Mouse (Mus musculus): ENCODE data around the gene Slit1. TPM values are rescaled to one million over a fixed set of nuclear protein-coding genes. Genes with fewer than 3 reads are reported as not detected.

The Slit1 gene
- polyA plus RNA-seq, 1 experiment from 2014 or later, result 0.97 TPM

GRCm38 (mm10) chr19:41738429-41738805 is 5.0 kb downstream of the Slit1 start:
- H3K4me2 ChIP-seq (ENCODE audit: low read depth, low read length), result no peak overlapping the region
- 13% methylated on average over 14 of the region's 14 CpGs for WGBS
- no peak for ATAC-seq (ENCODE audit: insufficient read depth, low FRiP score)

GRCm38 (mm10) chr19:41737657-41738428 is 5.6 kb downstream of the Slit1 start:
- 0 out of 2 replicates have a peak, but pooled peaks have one; percentile 26 for ATAC-seq (ENCODE audit: insufficient read depth, low FRiP score)
- peaks cover 3% of the 10 kb centered on the region; the same call in 1 of the 2 replicates for H3K4me1 ChIP-seq (ENCODE audit: control insufficient read depth, insufficient read depth, low read length)
- H3K9me3 ChIP-seq (replicated peaks; ENCODE audit: control insufficient read depth, low read length), result no peaks in the 10 kb centered on the region
- no peak overlapping the region for H3K4me3 ChIP-seq (replicated peaks; ENCODE audit: low read length)
- no peak overlapping the region for H3K27ac ChIP-seq (ENCODE audit: low read length)
- WGBS, result 7% methylated on average over 18 of the region's 18 CpGs
- no peak overlapping the region for H3K4me2 ChIP-seq (ENCODE audit: low read depth, low read length)
- peaks cover 38% of the 10 kb centered on the region for H3K27me3 ChIP-seq (ENCODE audit: control insufficient read depth, insufficient read depth, low read length)
- H3K36me3 ChIP-seq (ENCODE audit: control insufficient read depth, insufficient read depth, low read length), result no peaks in the 10 kb centered on the region
- H3K9ac ChIP-seq (ENCODE audit: low read length), result no peak overlapping the region

More at GRCm38 (mm10) chr19:41738429-41738805, 5.0 kb downstream of the Slit1 start:
- Histone ChIP-seq H3K9me3 (replicated peaks; ENCODE audit: control insufficient read depth, low read length) (no peaks in the 10 kb centered on the region), H3K4me1 (ENCODE audit: control insufficient read depth, insufficient read depth, low read length) (peaks cover 7% of the 10 kb centered on the region; the same call in 1 of the 2 replicates), H3K27me3 (ENCODE audit: control insufficient read depth, insufficient read depth, low read length) (peaks cover 44% of the 10 kb centered on the region), H3K36me3 (ENCODE audit: control insufficient read depth, insufficient read depth, low read length) (no peaks in the 10 kb centered on the region), H3K9ac (ENCODE audit: low read length) (no peak overlapping the region), H3K27ac (ENCODE audit: low read length) (no peak overlapping the region), H3K4me3 (replicated peaks; ENCODE audit: low read length) (no peak overlapping the region)

- Histone ChIP-seq H3K4me3 (replicated peaks; ENCODE audit: low read length) (no peak overlapping the region), H3K27ac (ENCODE audit: low read length) (no peak overlapping the region), H3K36me3 (ENCODE audit: control insufficient read depth, insufficient read depth, low read length) (no peaks in the 10 kb centered on the region), H3K27me3 (ENCODE audit: control insufficient read depth, insufficient read depth, low read length) (peaks cover 22% of the 10 kb centered on the region), H3K9ac (ENCODE audit: low read length) (no peak overlapping the region), H3K4me2 (ENCODE audit: low read depth, low read length) (no peak overlapping the region), H3K4me1 (ENCODE audit: control insufficient read depth, insufficient read depth, low read length) (0 out of 2 replicates have a peak, but pooled peaks cover 3% of the 10 kb centered on the region), H3K9me3 (replicated peaks; ENCODE audit: control insufficient read depth, low read length) (peaks cover 6% of the 10 kb centered on the region)
- 10% methylated on average over 10 of the region's 10 CpGs for WGBS
- no peak for ATAC-seq (ENCODE audit: insufficient read depth, low FRiP score)
Measured at GRCm38 (mm10) chr19:41734685-41735084, 8.8 kb downstream of the Slit1 start.

- H3K9me3 ChIP-seq (replicated peaks; ENCODE audit: control insufficient read depth, low read length), result no peaks in the 10 kb centered on the region
Measured at GRCm38 (mm10) chr19:41725491-41725890, 18.0 kb downstream of the Slit1 start.

GRCm38 (mm10) chr19:41724831-41725470 is 18.5 kb downstream of the Slit1 start:
- Histone ChIP-seq H3K4me1 (ENCODE audit: control insufficient read depth, insufficient read depth, low read length) (no peaks in the 10 kb centered on the region), H3K4me2 (ENCODE audit: low read depth, low read length) (no peak overlapping the region), H3K27ac (ENCODE audit: low read length) (no peak overlapping the region), H3K9me3 (replicated peaks; ENCODE audit: control insufficient read depth, low read length) (no peaks in the 10 kb centered on the region), H3K27me3 (ENCODE audit: control insufficient read depth, insufficient read depth, low read length) (no peaks in the 10 kb centered on the region), H3K9ac (ENCODE audit: low read length) (no peak overlapping the region), H3K4me3 (replicated peaks; ENCODE audit: low read length) (no peak overlapping the region), H3K36me3 (ENCODE audit: control insufficient read depth, insufficient read depth, low read length) (no peaks in the 10 kb centered on the region)
- peak; percentile 25; the same call in 1 of the 2 replicates for ATAC-seq (ENCODE audit: insufficient read depth, low FRiP score)
- WGBS, result 37% methylated on average over 9 of the region's 9 CpGs

More at GRCm38 (mm10) chr19:41725491-41725890, 18.0 kb downstream of the Slit1 start:
- Histone ChIP-seq H3K4me2 (ENCODE audit: low read depth, low read length) (no peak overlapping the region), H3K9ac (ENCODE audit: low read length) (no peak overlapping the region), H3K27ac (ENCODE audit: low read length) (no peak overlapping the region), H3K4me3 (replicated peaks; ENCODE audit: low read length) (no peak overlapping the region), H3K36me3 (ENCODE audit: control insufficient read depth, insufficient read depth, low read length) (no peaks in the 10 kb centered on the region), H3K4me1 (ENCODE audit: control insufficient read depth, insufficient read depth, low read length) (no peaks in the 10 kb centered on the region), H3K27me3 (ENCODE audit: control insufficient read depth, insufficient read depth, low read length) (no peaks in the 10 kb centered on the region)
- ATAC-seq (ENCODE audit: insufficient read depth, low FRiP score), result no peak
- 52% methylated on average over 2 of the region's 2 CpGs for WGBS

- Histone ChIP-seq H3K4me2 (ENCODE audit: low read depth, low read length) (no peak overlapping the region), H3K9ac (ENCODE audit: low read length) (no peak overlapping the region), H3K27me3 (ENCODE audit: control insufficient read depth, insufficient read depth, low read length) (no peaks in the 10 kb centered on the region), H3K27ac (ENCODE audit: low read length) (no peak overlapping the region), H3K4me1 (ENCODE audit: control insufficient read depth, insufficient read depth, low read length) (no peaks in the 10 kb centered on the region), H3K36me3 (ENCODE audit: control insufficient read depth, insufficient read depth, low read length) (no peaks in the 10 kb centered on the region), H3K9me3 (replicated peaks; ENCODE audit: control insufficient read depth, low read length) (no peaks in the 10 kb centered on the region), H3K4me3 (replicated peaks; ENCODE audit: low read length) (no peak overlapping the region)
- WGBS, result 33% methylated on average over 2 of the region's 2 CpGs
- no peak for ATAC-seq (ENCODE audit: insufficient read depth, low FRiP score)
Measured at GRCm38 (mm10) chr19:41723337-41723736, 20.1 kb downstream of the Slit1 start.

- no peak overlapping the region for H3K4me2 ChIP-seq (ENCODE audit: low read depth, low read length)
- WGBS, result 63% methylated on average over 8 of the region's 8 CpGs
- H3K9ac ChIP-seq (ENCODE audit: low read length), result no peak overlapping the region
- no peaks in the 10 kb centered on the region; the same call in 1 of the 2 replicates for H3K27me3 ChIP-seq (ENCODE audit: control insufficient read depth, insufficient read depth, low read length)
- H3K36me3 ChIP-seq (ENCODE audit: control insufficient read depth, insufficient read depth, low read length), result no peaks in the 10 kb centered on the region
- 0 out of 2 replicates have a peak, but pooled peaks cover 5% of the 10 kb centered on the region for H3K4me1 ChIP-seq (ENCODE audit: control insufficient read depth, insufficient read depth, low read length)
- no peak for ATAC-seq (ENCODE audit: insufficient read depth, low FRiP score)
- H3K9me3 ChIP-seq (replicated peaks; ENCODE audit: control insufficient read depth, low read length), result no peaks in the 10 kb centered on the region
- no peak overlapping the region for H3K27ac ChIP-seq (ENCODE audit: low read length)
- no peak overlapping the region for H3K4me3 ChIP-seq (replicated peaks; ENCODE audit: low read length)
Measured at GRCm38 (mm10) chr19:41719436-41719835, 24.0 kb downstream of the Slit1 start.

GRCm38 (mm10) chr19:41716233-41717218 is 26.9 kb downstream of the Slit1 start:
- ATAC-seq (ENCODE audit: insufficient read depth, low FRiP score), result 0 out of 2 replicates have a peak, but pooled peaks have one; percentile 10
- H3K27ac ChIP-seq (ENCODE audit: low read length), result no peak overlapping the region
- H3K4me2 ChIP-seq (ENCODE audit: low read depth, low read length), result no peak overlapping the region

More at GRCm38 (mm10) chr19:41716233-41717218, 26.9 kb downstream of the Slit1 start:
- 0 out of 2 replicates have a peak, but pooled peaks cover 5% of the 10 kb centered on the region for H3K4me1 ChIP-seq (ENCODE audit: control insufficient read depth, insufficient read depth, low read length)
- no peaks in the 10 kb centered on the region for H3K36me3 ChIP-seq (ENCODE audit: control insufficient read depth, insufficient read depth, low read length)
- no peak overlapping the region for H3K9ac ChIP-seq (ENCODE audit: low read length)
- H3K27me3 ChIP-seq (ENCODE audit: control insufficient read depth, insufficient read depth, low read length), result no peaks in the 10 kb centered on the region; the same call in 1 of the 2 replicates
- no peak overlapping the region for H3K4me3 ChIP-seq (replicated peaks; ENCODE audit: low read length)
- no peaks in the 10 kb centered on the region for H3K9me3 ChIP-seq (replicated peaks; ENCODE audit: control insufficient read depth, low read length)
- WGBS, result 28% methylated on average over 19 of the region's 19 CpGs
